Mouse (Mus musculus): ENCODE measurements around the gene Dph5.
"Not testable (repeated sequence)": the region's sequence is repeated elsewhere in the genome, so short reads cannot be mapped to it uniquely, and the experiment has no call there.

Dph5 gene

GRCm38 (mm10) chr3:115887427-115888309 is at the start of gene Dph5:
Gene Dph5, plus strand, starts transcription at chr3:115887837.
- DNase-seq, result peak; percentile 93 to 94

- no peak for DNase-seq
These were observed 43.1 kb upstream of the Dph5 start for GRCm38 (mm10) chr3:115844566-115844965.

GRCm38 (mm10) chr3:115845032-115845618 is 42.5 kb upstream of the Dph5 start:
- no peak for DNase-seq

- no peak for DNase-seq
These were observed 41.9 kb upstream of the Dph5 start for GRCm38 (mm10) chr3:115845724-115846123.

- DNase-seq, result no peak
These were observed 41.5 kb upstream of the Dph5 start for GRCm38 (mm10) chr3:115846153-115846552.

GRCm38 (mm10) chr3:115848686-115849480 is 38.8 kb upstream of the Dph5 start:
- DNase-seq, result no peak

- DNase-seq, result no peak
These were observed 36.7 kb upstream of the Dph5 start for GRCm38 (mm10) chr3:115850946-115851345.

GRCm38 (mm10) chr3:115854672-115855191 is 32.9 kb upstream of the Dph5 start:
- DNase-seq, result no peak

GRCm38 (mm10) chr3:115855576-115855975 is 32.1 kb upstream of the Dph5 start:
- peak in 1 of 2 experiments; percentile 29 for DNase-seq

GRCm38 (mm10) chr3:115856484-115857022 is 31.1 kb upstream of the Dph5 start:
- no peak for DNase-seq

GRCm38 (mm10) chr3:115857436-115857835 is 30.2 kb upstream of the Dph5 start:
- DNase-seq, result no peak

GRCm38 (mm10) chr3:115858822-115859221 is 28.8 kb upstream of the Dph5 start:
- DNase-seq, result no peak

- DNase-seq, result not testable (repeated sequence)
These were observed 26.9 kb upstream of the Dph5 start for GRCm38 (mm10) chr3:115860780-115861179.

- DNase-seq, result no peak
These were observed 24.1 kb upstream of the Dph5 start for GRCm38 (mm10) chr3:115863487-115863886.

GRCm38 (mm10) chr3:115867150-115867549 is 20.5 kb upstream of the Dph5 start:
- DNase-seq, result no peak

GRCm38 (mm10) chr3:115867901-115868300 is 19.7 kb upstream of the Dph5 start:
- no peak for DNase-seq

- no peak for DNase-seq
These were observed 18.3 kb upstream of the Dph5 start for GRCm38 (mm10) chr3:115869360-115869759.

GRCm38 (mm10) chr3:115875551-115875950 is 12.1 kb upstream of the Dph5 start:
- DNase-seq, result no peak

- no peak for DNase-seq
These were observed 10.5 kb upstream of the Dph5 start for GRCm38 (mm10) chr3:115877133-115877532.

GRCm38 (mm10) chr3:115884086-115884485 is 3.6 kb upstream of the Dph5 start:
- no peak for DNase-seq

GRCm38 (mm10) chr3:115888310-115889106 is 871 bp downstream of the Dph5 start:
- DNase-seq, result peak in 1 of 2 experiments; percentile 25

- no peak for DNase-seq
These were observed 4.7 kb downstream of the Dph5 start for GRCm38 (mm10) chr3:115892341-115892740.
